Mouse (Mus musculus): ENCODE data around the gene Usp2. TPM values are rescaled to one million over a fixed set of nuclear protein-coding genes. Genes with fewer than 3 reads are reported as not detected.
"Not testable (repeated sequence)": the region's sequence is repeated elsewhere in the genome, so short reads cannot be mapped to it uniquely, and the experiment has no call there.

Usp2 gene
- total RNA-seq, 2 experiments from 2014 or later: 110 to 113 TPM

DNA sequence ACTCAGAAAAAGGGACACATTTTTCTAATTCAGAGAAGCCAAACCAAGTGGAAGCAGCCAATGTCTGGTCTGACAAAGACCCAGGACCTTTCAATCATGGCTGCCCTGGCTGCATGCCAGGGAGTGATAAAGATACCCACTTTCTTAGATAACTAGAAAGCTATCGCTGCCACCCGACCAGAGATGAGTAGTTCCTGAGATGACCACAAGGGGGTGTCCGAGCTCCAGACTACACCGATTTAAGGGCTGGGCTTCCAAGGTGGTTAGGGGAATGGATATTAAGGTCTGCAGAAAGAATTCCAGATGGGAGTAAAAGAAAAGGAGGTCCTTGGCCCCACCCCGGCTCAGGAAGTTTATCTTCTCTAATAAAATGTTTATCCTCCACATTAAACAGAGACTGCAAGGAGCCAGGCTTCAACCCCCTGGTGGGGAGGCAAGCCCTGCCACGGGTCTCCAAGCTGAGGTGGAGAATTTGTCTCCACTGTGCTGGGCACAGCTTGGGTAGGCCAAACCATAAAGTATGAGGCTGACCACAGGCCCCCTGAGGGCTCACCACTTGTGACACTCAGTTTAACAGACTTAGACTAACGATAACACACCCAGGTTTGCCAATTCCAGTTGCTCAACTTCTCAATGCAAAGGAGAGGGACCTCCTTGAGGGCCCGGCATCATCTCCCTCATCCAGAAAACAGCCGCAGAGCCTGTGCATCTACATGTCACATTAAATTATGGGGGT is 42.7 kb downstream of the Usp2 start:
- intact Hi-C loops (cut with DNase I): loop anchor here (10.0 kb wide), 1 partner anchor 125 kb away; no protein-coding TSS in a partner anchor
- DNase-seq (ENCODE audit: low spot score in 2 of 2): peak; percentile 69 to 73

DNA sequence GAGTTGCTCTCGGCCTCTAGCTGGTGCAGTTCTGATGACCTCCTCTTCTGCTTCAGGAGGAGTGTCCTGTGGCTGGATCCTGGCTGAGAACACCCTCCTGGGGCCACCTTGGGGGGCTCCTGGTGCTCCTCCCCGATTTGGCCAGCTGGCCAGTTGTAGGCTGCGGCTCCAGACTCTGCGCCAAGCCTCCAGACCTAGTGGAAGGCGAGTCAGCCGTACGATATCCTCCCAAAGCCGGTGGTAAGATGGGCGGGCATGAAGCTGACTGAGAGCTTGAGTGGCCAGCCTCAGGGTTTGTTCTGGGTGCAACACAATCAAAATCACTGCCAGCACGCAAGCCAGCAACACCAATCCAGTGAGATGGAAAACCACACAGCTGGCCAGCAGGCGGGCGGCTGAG is 45.1 kb downstream of the Usp2 start:
- intact Hi-C loops (cut with DNase I): not testable (repeated sequence)

DNA sequence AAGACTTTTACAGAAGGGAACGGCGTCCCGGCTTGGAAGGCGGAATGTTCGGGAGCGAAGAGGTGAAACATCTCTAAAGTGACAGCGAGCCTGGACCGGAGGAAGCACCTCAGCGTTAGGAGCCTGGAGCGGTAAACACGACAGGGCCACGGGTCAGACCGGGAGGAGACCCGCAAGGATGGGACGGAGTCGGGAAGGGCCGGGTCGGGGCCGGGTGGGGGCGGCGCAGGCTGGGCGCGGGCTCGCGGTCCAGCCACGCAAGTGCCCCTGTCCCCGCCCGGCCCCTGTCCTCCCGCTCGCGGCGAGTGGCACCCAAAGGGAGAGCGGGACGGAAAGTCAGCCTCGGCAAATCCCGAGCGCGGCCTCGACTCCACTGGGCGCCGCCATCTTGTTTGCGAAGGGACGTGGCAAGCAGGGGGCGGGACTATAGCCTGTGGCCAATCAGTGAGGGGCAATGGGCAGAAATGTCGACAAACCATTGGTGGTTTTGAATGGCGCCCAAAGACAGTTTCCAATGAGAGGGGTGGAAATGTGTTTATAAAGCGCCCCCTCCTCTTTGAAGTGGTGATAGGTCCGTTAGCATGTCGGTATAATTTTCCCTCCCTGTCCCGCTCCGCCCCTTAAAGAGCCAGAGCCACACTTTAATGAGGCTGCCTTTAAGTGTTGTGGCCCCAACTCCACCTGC is 46.4 kb downstream of the Usp2 start, which contains the start of the genes Gm49380 and Rnf26:
Gene Gm49380 (minus strand): TSS at position 396 of the 685 bp plus-strand sequence.
Gene Rnf26 (minus strand): TSS at position 413 of the 685 bp plus-strand sequence.
- peak; percentile 90 to 93 for DNase-seq (ENCODE audit: low spot score in 2 of 2)
- intact Hi-C loops (cut with DNase I): no loop called here

More for the DNA sequence above, 45.1 kb downstream of the Usp2 start:
- not testable (repeated sequence) for DNase-seq (ENCODE audit: low spot score in 2 of 2)

DNA sequence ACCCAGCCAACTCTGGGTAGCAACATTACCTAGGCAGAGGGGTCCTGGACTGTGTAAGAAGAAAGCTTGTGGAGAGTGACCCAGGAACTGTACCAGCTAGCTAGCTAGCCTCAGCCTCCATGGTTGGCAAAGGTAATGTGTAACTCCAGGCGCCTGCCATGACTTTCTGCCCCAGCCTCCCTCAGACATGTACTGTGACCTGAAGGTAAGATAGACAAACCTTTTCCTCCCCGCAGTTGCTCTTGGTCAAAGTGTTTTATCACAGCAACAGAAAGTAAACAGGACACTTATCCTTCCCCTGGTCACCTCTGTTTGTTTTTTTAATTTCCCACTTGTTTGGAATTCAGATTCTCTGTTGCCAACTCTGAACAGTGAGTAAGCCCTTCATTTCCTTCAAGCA is 47.6 kb downstream of the Usp2 start:
- DNase-seq (ENCODE audit: low spot score in 2 of 2): no peak
- intact Hi-C loops (cut with DNase I): no loop called here

DNA sequence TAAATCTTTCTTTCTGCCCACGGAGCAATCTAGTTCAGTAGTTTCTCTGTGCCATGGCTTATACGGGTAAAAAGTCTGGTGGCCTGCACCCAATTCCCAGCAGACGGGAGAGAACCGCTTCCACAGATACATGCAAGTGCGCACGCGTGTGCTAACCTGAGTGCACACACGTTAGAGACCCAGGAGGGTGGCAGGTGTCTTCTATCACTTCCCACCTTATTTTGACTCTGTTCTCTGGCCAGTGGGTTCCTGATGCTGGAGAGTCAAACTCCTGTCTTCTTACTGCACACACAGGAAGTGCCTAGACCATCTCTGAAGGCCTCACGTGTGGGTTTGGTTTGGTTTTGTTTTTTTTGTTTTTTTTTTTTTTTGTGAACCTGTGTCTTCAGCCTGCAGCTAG is 48.8 kb downstream of the Usp2 start:
- intact Hi-C loops (cut with DNase I): no loop called here

DNA sequence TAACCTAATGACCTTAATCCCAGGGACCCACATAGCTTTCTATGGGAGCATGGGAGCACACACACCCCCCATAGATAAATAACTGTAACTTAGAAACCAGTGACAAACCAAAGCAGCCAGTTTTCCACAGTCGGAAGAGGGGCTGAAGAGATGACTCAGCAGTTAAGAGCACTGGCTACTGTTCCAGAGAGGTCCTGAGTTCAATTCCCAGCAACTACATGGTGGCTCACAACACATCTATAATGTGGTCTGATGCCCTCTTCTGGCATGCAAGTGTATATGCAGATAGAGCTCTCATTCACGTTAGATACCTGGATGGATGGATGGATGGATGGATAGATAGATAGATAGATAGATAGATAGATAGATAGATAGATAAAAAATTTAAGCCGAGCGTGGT is 49.4 kb downstream of the Usp2 start:
- no peak for DNase-seq (ENCODE audit: low spot score in 2 of 2)
- intact Hi-C loops (cut with DNase I): no loop called here

More for the DNA sequence above, 48.8 kb downstream of the Usp2 start:
- DNase-seq (ENCODE audit: low spot score in 2 of 2): no peak

DNA sequence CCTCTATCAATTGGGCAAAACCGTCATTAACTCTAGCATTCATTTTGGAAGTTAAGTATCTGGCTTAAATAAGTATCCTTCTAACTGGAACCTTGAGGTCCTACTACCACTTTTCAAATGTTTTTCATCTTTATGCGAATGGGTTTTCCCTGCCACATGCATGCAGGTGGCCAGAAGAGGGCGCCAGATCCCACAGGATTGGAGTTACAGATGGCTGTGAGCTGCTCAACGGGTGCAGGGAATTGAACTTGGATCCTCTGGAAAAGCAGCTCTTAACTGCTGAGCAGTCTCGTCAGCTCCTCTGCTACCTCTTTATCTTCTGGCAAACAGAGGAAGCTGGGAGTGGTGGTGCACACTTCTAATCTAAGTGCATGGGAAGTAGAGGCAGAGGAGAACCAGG is 52.2 kb downstream of the Usp2 start:
- DNase-seq (ENCODE audit: low spot score in 2 of 2): no peak
- intact Hi-C loops (cut with DNase I): no loop called here

DNA sequence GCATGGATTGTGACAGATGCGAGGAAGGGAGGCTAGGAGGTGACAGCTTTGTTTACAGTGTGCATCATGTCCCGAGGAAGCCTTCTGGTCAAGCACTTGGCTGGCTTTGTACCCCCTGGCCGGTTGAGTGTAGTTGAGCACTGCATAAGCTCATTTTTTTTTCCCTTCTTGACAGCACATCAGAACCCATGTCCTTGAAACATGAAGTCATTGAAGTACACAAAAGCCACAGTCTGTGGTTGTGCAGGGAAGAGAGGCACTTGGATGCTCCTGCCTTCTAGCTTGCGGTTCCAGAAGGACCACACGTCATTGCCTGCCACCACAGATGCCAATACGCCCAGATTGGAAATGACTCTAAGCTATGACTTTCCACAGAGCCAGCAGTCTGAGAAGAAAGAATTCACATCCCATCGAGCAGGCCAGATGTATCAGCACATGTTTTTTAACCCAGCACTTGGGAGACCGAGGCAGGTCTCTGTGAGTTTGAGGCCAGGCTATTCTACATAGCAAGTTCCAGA is 53.2 kb downstream of the Usp2 start:
- DNase-seq (ENCODE audit: low spot score in 2 of 2): no peak
- intact Hi-C loops (cut with DNase I): loop anchor here (5.0 to 10.0 kb wide), 2 partner anchors 115 to 133 kb away; partner anchors contain the start of gene Cbl

DNA sequence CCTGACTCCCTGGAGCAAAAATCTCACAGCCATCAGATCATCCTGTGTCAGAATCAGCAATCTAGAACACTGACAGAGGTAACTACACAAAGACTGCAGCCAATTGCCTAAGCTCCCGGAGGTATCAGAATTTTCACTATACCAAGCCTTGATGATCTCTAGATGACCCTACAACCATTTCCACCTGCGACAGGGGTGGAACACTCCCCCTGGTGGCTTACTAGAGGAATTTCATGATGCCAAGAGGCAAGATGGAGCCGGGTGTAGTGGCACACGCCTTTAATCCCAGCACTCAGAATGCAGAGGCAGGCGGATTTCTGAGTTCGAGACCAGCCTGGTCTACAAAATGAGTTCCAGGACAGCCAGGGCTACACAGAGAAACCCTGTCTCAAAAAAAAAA is 57.5 kb downstream of the Usp2 start:
- intact Hi-C loops (cut with DNase I): loop anchor here (5.0 to 10.0 kb wide), 2 partner anchors 110 to 137 kb away; partner anchors contain the start of gene Cbl
- DNase-seq (ENCODE audit: low spot score in 2 of 2): no peak

DNA sequence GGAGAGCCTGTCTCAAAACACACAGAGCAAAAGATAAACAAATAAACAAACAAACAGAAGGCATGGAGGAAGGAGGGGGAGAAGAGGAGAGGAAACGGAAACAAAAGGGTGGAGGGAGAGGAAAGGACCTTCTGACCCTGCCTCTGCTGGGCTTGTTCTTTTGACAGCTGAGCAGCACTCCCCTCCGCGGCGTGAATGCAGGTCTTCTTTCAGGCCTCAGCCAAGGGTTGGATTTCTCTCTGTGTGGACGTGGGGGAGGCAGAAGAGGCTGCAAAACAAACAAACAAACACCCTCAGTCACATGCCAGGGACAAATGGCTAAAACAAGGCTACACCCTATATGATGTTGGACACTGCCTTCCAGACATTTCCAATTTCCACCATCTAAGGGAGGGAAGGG is 58.2 kb downstream of the Usp2 start:
- intact Hi-C loops (cut with DNase I): loop anchor here (5.0 to 10.0 kb wide), 2 partner anchors 110 to 267 kb away; partner anchors contain the start of gene Cbl

DNA sequence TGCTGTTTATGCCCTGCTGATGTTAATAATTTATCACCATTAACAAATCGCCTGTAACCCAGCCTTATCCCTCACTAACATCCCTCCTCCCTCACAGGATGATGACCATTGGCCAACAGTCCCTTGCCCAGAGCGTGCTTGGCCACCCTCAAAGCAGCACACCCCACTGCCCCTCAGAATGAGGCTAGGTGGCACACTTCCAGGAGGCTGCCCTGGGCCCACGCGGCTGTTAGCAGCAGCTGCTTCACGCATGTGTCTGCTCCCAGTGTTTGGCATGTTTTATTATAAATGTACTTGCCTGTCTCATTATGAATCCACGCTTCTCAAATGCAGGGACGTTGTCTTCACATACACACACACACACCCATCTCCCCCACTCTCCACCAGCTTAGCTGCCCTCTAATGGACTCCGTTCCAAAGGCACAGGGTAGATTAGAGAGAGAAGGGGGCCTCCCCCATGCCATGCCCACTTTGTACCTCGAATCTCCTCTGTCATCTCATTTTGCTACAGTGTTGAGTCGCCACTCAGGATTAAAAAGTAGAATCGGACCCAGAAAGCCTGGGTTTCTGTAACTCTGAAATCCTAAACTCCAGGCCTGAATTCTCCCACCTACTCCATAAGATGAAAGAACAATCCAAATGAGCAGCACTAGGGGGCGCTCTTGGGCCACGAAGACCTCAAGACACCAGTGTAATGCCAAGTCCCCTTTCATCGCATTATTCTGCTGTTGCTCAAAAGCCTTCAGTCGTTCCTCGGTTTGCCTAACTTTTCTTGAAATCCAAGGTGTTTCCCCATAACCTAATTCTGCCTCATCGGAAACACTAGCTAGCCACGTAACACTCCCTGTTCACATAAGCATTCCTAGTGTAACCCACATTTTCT is 59.0 kb downstream of the Usp2 start:
- DNase-seq (ENCODE audit: low spot score in 2 of 2): peak; percentile 64 to 83
- intact Hi-C loops (cut with DNase I): loop anchor here (5.0 to 10.0 kb wide), 2 partner anchors 109 to 267 kb away; partner anchors contain the start of gene Cbl

More for the DNA sequence above, 58.2 kb downstream of the Usp2 start:
- no peak for DNase-seq (ENCODE audit: low spot score in 2 of 2)

DNA sequence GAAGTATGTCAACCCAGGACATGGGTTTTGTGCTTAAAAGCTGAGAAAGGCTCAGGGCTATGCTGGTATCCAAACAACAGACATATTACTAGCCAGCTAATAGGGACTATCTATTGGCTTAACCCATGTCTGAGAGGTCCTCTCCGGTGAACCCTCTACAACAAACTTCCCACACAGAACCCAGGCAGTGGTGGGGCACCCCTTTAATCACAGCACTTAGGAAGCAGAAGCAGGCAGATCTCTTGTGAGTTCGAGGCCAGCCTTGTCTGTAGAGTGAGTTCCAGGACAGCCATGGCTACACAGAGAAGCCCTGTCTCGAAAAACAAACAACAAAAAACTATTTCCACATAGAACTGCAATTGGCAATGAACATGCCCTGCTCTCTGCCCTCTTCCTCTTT is 59.9 kb downstream of the Usp2 start:
- no peak for DNase-seq (ENCODE audit: low spot score in 2 of 2)
- intact Hi-C loops (cut with DNase I): loop anchor here (5.0 to 10.0 kb wide), 2 partner anchors 108 to 266 kb away; partner anchors contain the start of gene Cbl

DNA sequence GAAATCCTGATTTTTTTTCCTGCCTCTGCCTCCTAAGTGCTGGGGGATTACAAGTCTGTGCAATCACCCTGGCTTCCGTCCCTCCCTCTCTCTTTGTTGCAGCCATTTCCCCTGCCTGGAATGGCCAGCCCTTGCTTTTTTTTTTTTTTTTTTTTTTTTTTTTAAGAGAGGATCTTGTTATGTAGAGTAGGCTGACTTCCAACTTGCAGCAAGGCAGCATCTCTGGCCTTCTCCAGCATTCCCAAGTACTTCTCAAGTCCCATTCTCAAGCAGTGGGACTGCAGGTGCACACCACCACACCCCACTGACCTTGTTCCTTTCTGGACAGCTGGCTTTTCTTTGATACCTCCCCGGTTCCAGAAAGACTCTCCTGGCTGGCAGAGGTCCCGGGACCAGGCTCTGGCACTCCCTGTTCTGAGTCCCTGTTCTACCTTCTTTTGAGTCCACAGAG is 60.6 kb downstream of the Usp2 start:
- no peak for DNase-seq (ENCODE audit: low spot score in 2 of 2)
- intact Hi-C loops (cut with DNase I): loop anchor here (5.0 to 10.0 kb wide), 2 partner anchors 107 to 265 kb away; partner anchors contain the start of gene Cbl

DNA sequence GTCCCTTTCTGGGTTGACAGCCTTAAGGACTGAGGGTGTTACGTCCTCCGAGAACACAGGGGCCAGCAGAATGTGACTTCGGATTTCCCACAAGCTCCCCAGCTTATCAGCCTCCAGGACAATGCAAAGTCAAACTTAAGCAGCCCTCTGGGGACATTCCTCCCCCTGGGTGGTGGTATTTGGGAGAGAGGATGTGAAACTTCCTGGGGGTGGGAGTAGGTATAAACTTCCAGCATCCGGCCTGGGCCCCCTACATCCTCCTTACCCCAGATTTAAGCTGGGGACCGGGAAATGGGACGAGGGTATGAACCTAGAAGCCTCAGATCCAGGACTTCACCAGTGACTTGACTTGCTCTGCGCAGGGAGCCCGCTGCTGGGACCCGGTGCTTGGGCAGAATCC is 62.8 kb downstream of the Usp2 start:
- intact Hi-C loops (cut with DNase I): loop anchor here (5.0 to 10.0 kb wide), 2 partner anchors 105 to 263 kb away; partner anchors contain the start of gene Cbl
- no peak for DNase-seq (ENCODE audit: low spot score in 2 of 2)

DNA sequence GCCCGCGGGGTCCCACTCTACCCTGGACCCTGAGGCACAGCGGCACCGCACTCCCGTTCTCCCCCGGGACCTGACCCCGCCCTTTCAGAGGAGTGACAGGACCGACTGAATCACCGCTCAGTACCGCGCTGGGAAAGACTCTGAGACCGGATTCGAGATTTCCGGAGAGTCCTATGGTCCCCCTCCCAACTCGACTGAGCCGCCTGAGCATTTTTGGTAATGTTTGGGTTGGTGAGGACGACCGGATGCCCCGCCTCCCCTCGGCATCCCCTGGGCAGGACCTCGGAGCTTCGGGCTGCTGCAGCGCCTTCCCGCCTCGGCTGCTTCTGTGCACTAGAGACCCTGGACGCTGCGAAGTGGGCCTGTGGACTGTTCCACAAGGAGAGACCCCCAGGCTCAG is 63.2 kb downstream of the Usp2 start:
- DNase-seq (ENCODE audit: low spot score in 2 of 2): no peak
- intact Hi-C loops (cut with DNase I): no loop called here

DNA sequence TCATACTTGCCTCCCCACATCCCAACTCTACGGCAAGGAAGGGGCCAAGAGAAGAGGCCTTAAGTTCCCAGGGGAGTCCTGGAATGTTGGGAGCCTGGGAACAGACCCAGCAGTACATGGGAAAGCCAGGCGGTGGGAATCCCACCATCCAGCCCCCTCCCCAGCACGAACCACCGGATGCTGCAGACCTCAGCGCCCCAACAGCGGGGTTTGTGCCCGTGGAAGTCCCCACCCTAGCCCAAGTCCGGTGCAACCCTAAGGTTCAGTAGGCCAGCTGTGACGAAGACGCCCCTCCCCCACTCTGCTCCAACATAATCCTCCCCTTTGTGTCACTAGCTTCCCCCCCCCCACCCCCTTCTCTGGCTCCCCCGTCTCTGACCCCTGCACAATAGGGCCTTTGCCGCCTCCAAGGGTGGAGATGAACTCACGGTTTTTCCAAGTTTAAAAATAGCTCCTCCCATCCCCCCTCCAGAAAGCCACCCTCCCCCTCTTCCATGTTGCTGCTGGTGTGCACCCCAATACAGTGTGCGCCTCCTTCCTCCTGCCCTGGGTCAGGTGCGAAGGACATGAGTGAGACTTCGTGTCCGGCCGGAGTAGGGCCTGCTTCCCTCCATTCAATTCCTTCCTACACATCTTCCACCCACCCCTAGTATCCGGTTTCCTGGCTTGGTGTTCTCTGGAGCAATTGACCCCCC is 63.9 kb downstream of the Usp2 start:
- intact Hi-C loops (cut with DNase I): no loop called here
- DNase-seq (ENCODE audit: low spot score in 2 of 2): no peak

DNA sequence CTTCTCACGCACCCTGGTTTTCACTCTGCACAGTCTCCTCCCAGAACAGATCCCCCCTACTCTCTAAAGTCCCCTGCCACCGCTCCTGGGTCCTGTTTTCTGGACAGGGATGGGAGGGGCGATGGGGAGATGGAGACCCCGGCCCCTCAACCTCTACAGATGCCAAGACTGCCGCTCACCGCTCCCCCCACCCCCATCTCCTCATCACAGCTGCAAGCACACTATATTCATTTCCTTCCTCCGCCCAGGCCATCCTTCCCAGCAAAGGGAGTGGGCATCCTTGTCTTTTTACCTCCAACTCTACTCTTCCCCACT is 64.4 kb downstream of the Usp2 start:
- intact Hi-C loops (cut with DNase I): no loop called here
- DNase-seq (ENCODE audit: low spot score in 2 of 2): no peak

DNA sequence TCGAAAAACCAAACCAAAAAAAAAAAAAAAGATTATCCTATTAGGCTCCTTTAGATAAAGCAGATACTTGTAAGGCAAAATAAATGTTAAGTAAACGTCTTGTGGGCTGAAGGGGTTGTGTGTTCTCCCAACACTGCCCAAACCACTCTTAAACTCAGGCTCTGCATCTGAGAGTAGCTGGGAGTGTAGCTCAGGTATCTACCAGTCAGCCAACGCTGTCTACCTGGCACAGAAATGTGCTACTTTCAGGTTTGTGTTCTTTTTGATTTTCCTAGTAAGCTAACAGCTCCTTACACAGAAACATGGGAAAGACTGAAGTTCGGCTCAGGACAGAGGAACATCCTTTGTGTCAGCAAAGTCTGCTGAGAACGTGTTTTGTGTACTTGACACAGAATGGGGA is 65.4 kb downstream of the Usp2 start:
- intact Hi-C loops (cut with DNase I): no loop called here
- DNase-seq (ENCODE audit: low spot score in 2 of 2): no peak

DNA sequence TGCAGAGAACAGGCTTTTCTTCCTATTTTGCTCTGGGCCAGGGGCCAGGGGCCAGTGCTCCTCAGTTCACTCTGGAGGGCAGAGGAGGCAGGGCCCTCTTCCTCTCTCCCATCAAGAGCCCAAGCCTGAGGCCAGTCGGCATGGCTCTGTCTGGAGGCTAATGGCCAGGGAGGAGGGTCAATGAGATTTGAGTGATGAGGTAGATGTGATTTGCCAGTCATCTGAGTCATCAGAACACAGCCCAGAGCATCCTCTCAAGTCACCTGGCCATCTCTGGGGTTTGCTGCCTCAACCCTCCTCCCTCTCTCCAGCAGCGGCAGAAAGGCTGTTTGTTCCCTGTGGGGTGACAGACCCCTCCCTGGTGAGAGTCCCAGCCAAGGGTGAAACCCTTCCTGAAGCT is 66.5 kb downstream of the Usp2 start:
- no peak for DNase-seq (ENCODE audit: low spot score in 2 of 2)
- intact Hi-C loops (cut with DNase I): no loop called here
